ENCODE assay signal across 8 mouse cellular contexts in genomic region chr17:56275842-56276480, GRCm38 (mm10). TPM values are rescaled to one million over a fixed set of nuclear protein-coding genes. Genes with fewer than 3 reads are reported as not detected.
DNase-seq lines count a peak whose midpoint lies in the region; ATAC-seq and TF ChIP-seq lines count a peak whose summit lies in the region.

No protein-coding gene starts in this region.

- H3K36me3 ChIP-seq in limb, embryonic 13.5 days, result peaks cover 47% of the 10 kb centered on the region
- peaks cover 48% of the 10 kb centered on the region for H3K36me3 ChIP-seq in small intestine, adult 2 months (ENCODE audit: control insufficient read depth, insufficient read depth, low read length)

- H3K9me3 ChIP-seq in limb, embryonic 13.5 days, result no peaks in the 10 kb centered on the region

- H3K27me3 ChIP-seq in limb, embryonic 13.5 days, result no peaks in the 10 kb centered on the region
- no peaks in the 10 kb centered on the region for H3K27me3 ChIP-seq in small intestine, adult 2 months (ENCODE audit: control insufficient read depth, insufficient read depth, low read length)

- H3K9ac ChIP-seq in limb, embryonic 13.5 days, result peak overlapping the region; percentile 80

- 36% methylated on average over 5 of the region's 5 CpGs for WGBS in limb, embryonic 13.5 days
- 12% methylated on average over 5 of the region's 5 CpGs for WGBS in small intestine, adult 2 months

- TF ChIP-seq CTCF in left cerebral cortex, adult 2 months (IDR thresholded peaks at IDR 0.05), result no peak
- TF ChIP-seq CTCF in cortical plate, adult 2 months (IDR thresholded peaks at IDR 0.05; ENCODE audit: extremely low read depth, insufficient read depth, low read length), result no peak
- no peak for TF ChIP-seq CTCF in small intestine, adult 2 months (IDR thresholded peaks at IDR 0.05; ENCODE audit: extremely low read depth, insufficient read length, insufficient replicate concordance, low read depth, low read length)

- ATAC-seq in limb, embryonic 13.5 days (ENCODE audit: low FRiP score, low read depth), result no peak

- H3K4me3 ChIP-seq in left cerebral cortex, adult 2 months, result peak overlapping the region; percentile 57
- peak overlapping the region; percentile 45 for H3K4me3 ChIP-seq in cortical plate, adult 2 months (ENCODE audit: insufficient read depth, low read length)
- peak overlapping the region; percentile 60 for H3K4me3 ChIP-seq in limb, embryonic 13.5 days
- peak overlapping the region; percentile 86 for H3K4me3 ChIP-seq in small intestine, adult 2 months (ENCODE audit: low read depth, low read length)

- intact Hi-C loops in left cerebral cortex, adult 2 months (cut with DNase I), result loop anchor here (2.0 to 5.0 kb wide), 2 partner anchors 51 to 76 kb away; partner anchors contain the start of gene Kdm4b

- H3K27ac ChIP-seq in left cerebral cortex, adult 2 months, result peak overlapping the region; percentile 91
- H3K27ac ChIP-seq in cortical plate, adult 2 months (ENCODE audit: insufficient read depth, low read length), result peak overlapping the region; percentile 8
- peak overlapping the region; percentile 82 for H3K27ac ChIP-seq in limb, embryonic 13.5 days
- H3K27ac ChIP-seq in small intestine, adult 2 months (ENCODE audit: insufficient read depth, low read depth, low read length), result peak overlapping the region; percentile 96

- DNase-seq in left cerebral cortex, adult 2 months (ENCODE audit: extremely low spot score in 1 of 2, low spot score in 2 of 2), result no peak
- no peak for DNase-seq in left cerebral cortex, adult 11 months (ENCODE audit: low spot score)
- peak; percentile 43 for DNase-seq in heart, postnatal 4 days
- no peak for DNase-seq in thymus, postnatal 10 days (ENCODE audit: low spot score in 2 of 2)
- no peak for DNase-seq in left cerebral cortex, adult 8-10 months (ENCODE audit: low spot score in 2 of 2)

- TF ChIP-seq POLR2A in cortical plate, adult 2 months (IDR thresholded peaks at IDR 0.05; ENCODE audit: extremely low read depth, insufficient read depth, low read length), result no peak
- peak; percentile 43; the same call in 1 of the 2 replicates for TF ChIP-seq POLR2A in small intestine, adult 2 months (IDR thresholded peaks at IDR 0.05; ENCODE audit: low read depth, low read length)

- H3K4me1 ChIP-seq in cortical plate, adult 2 months (ENCODE audit: control insufficient read depth, insufficient read depth, low read length), result peaks cover 2% of the 10 kb centered on the region
- peaks cover 14% of the 10 kb centered on the region for H3K4me1 ChIP-seq in limb, embryonic 13.5 days
- H3K4me1 ChIP-seq in small intestine, adult 2 months (ENCODE audit: control insufficient read depth, insufficient read depth, insufficient read length, low read length), result peaks cover 38% of the 10 kb centered on the region

- peak overlapping the region; percentile 76 for H3K4me2 ChIP-seq in limb, embryonic 13.5 days (replicated peaks)

RNA-seq across cellular contexts. Expression of gene Ticam1, which starts 0.6 kb away (rescaled TPM):
- total RNA-seq in left cerebral cortex, adult 2 months (2021), result 1 to 10 TPM; 6.9 to 7.2 TPM
- polyA plus RNA-seq in cortical plate, adult 2 months (2012; rRNA removed), result 4.2 and 4.8 TPM in 2 replicates
- 10 to 100 TPM; 10.3 to 10.8 TPM for total RNA-seq in heart, postnatal 4 days (2021)
- 4.4 and 4.6 TPM in 2 replicates for polyA plus RNA-seq in limb, embryonic 13.5 days (2015; fragmentation: Nextera tagmentation; extraction: Ambion mirVana)
- polyA plus RNA-seq in small intestine, adult 2 months (2012; rRNA removed), result 39.7 and 96.6 TPM in 2 replicates
- total RNA-seq in left cerebral cortex, adult 8-10 months (2022), result 1 to 10 TPM; 5.7 to 8.4 (median 6.5) TPM

RNA-seq across cellular contexts. Expression of gene Plin3, which starts 16.7 kb away (rescaled TPM):
- total RNA-seq in left cerebral cortex, adult 2 months (2021), result 10 to 100 TPM in 1 of 2 experiments, 1 to 10 TPM in 1; 7.7 to 11.4 TPM
- polyA plus RNA-seq in cortical plate, adult 2 months (2012; rRNA removed), result 8.4 and 10.1 TPM in 2 replicates
- total RNA-seq in heart, postnatal 4 days (2021), result 10 to 100 TPM; 56.3 to 65.7 TPM
- polyA plus RNA-seq in limb, embryonic 13.5 days (2015; fragmentation: Nextera tagmentation; extraction: Ambion mirVana), result 78.1 and 80.4 TPM in 2 replicates
- 137 and 299 TPM in 2 replicates for polyA plus RNA-seq in small intestine, adult 2 months (2012; rRNA removed)
- total RNA-seq in left cerebral cortex, adult 8-10 months (2022), result 10 to 100 TPM; 14.6 to 18.2 (median 15.4) TPM

RNA-seq across cellular contexts. Expression of gene Fem1a, which starts 19.4 kb away (rescaled TPM):
- total RNA-seq in left cerebral cortex, adult 2 months (2021), result 10 to 100 TPM; 31.8 to 34.6 TPM
- 23.3 and 24.1 TPM in 2 replicates for polyA plus RNA-seq in cortical plate, adult 2 months (2012; rRNA removed)
- 10 to 100 TPM; 69.6 to 73.8 TPM for total RNA-seq in heart, postnatal 4 days (2021)
- polyA plus RNA-seq in limb, embryonic 13.5 days (2015; fragmentation: Nextera tagmentation; extraction: Ambion mirVana), result 12.3 and 13.7 TPM in 2 replicates
- polyA plus RNA-seq in small intestine, adult 2 months (2012; rRNA removed), result 21.3 and 22.9 TPM in 2 replicates
- 10 to 100 TPM; 33.1 to 34.5 (median 33.8) TPM for total RNA-seq in left cerebral cortex, adult 8-10 months (2022)

RNA-seq across cellular contexts. Expression of gene Arrdc5, which starts 24.1 kb away (rescaled TPM):
- not detected for total RNA-seq in left cerebral cortex, adult 2 months (2021)
- polyA plus RNA-seq in cortical plate, adult 2 months (2012; rRNA removed), result not detected in 2 replicates
- not detected for total RNA-seq in heart, postnatal 4 days (2021)
- polyA plus RNA-seq in limb, embryonic 13.5 days (2015; fragmentation: Nextera tagmentation; extraction: Ambion mirVana), result not detected in 2 replicates
- polyA plus RNA-seq in small intestine, adult 2 months (2012; rRNA removed), result not detected in 2 replicates
- total RNA-seq in left cerebral cortex, adult 8-10 months (2022), result not detected

RNA-seq across cellular contexts. Expression of gene Uhrf1, which starts 27.2 kb away (rescaled TPM):
- total RNA-seq in left cerebral cortex, adult 2 months (2021), result under 1 TPM; 0.70 to 0.91 TPM
- polyA plus RNA-seq in cortical plate, adult 2 months (2012; rRNA removed), result 1.1 and 1.8 TPM in 2 replicates
- 10 to 100 TPM; 71.8 to 76.7 TPM for total RNA-seq in heart, postnatal 4 days (2021)
- polyA plus RNA-seq in limb, embryonic 13.5 days (2015; fragmentation: Nextera tagmentation; extraction: Ambion mirVana), result 136 and 146 TPM in 2 replicates
- 7.6 and 16.3 TPM in 2 replicates for polyA plus RNA-seq in small intestine, adult 2 months (2012; rRNA removed)
- total RNA-seq in left cerebral cortex, adult 8-10 months (2022), result 1 to 10 TPM in 2 of 4 experiments, under 1 TPM in 2; 0.80 to 1.8 (median 1.3) TPM

Comparison
In these comparisons a context has a peak if more than half of its experiments do, and no peak if none do; other contexts are left out.
1. H3K27ac ChIP-seq: peak in every context shown above with its lines; median percentile 96 in small intestine, adult 2 months; 91 in left cerebral cortex, adult 2 months; 82 in limb, embryonic 13.5 days; 8 in cortical plate, adult 2 months.